In the genomic region with DNA sequence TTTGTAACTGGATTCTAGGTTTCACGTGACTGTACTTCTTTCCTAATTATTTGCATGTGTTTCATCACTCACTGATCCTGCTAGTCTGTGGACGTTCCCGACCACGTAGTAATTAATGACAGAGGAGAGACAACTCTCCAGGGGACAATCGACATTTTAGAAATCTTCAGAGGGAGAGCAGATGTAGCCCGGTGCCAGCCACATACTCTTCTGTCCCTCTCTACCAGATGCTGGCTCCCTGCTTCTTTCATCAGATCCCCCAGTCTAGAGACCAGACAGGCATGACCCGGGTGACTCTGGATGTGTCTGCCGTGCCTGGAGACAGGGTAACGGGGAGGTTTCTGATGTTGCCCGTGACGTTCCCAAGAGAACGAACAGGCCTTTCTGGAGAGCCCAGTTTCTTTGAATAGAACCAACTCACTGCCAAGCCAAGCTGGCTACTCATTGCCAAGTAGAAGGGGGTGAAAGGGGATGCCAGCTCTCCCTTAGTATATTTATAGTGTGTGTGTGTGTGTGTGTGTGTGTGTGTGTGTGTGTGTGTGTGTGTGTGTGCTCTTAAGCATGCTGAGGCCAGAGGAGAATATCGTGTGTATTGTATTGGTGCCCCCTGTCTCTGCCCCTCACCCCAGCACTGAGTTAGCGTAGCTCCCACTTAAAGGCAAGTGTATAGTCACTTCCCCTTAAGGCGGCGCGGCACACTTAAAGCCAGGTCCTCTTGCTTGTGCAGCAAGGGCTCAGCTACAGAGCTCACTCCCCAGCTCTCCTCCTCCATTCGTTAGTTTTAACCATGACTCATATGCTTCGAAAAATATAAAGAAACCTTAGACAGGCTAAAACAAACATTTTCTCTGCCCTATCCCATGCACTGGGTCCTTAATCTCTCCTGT, we compare ENCODE assay signal across 8 mouse cellular contexts.
DNase-seq lines count a peak whose midpoint lies in the region; ATAC-seq and TF ChIP-seq lines count a peak whose summit lies in the region.

No protein-coding gene starts in this region.

- H3K9me3 ChIP-seq in midbrain, embryonic 13.5 days: no peaks in the 10 kb centered on the region
- no peaks in the 10 kb centered on the region for H3K9me3 ChIP-seq in midbrain, embryonic 10.5 days (replicated peaks)
- no peaks in the 10 kb centered on the region for H3K9me3 ChIP-seq in limb, embryonic 10.5 days (replicated peaks)
- H3K9me3 ChIP-seq in stomach, postnatal 0 days (ENCODE audit: control insufficient read depth, low read length): no peaks in the 10 kb centered on the region

- WGBS in midbrain, embryonic 13.5 days: 73% methylated on average over 19 of the region's 19 CpGs
- 73% methylated on average over 19 of the region's 19 CpGs for WGBS in midbrain, embryonic 10.5 days
- WGBS in limb, embryonic 10.5 days: 34% methylated on average over 19 of the region's 19 CpGs
- WGBS in stomach, postnatal 0 days: 44% methylated on average over 19 of the region's 19 CpGs

- no peak overlapping the region for H3K4me2 ChIP-seq in midbrain, embryonic 13.5 days (replicated peaks)
- H3K4me2 ChIP-seq in stomach, postnatal 0 days (replicated peaks; ENCODE audit: low read depth): no peak overlapping the region

- no peaks in the 10 kb centered on the region for H3K4me1 ChIP-seq in midbrain, embryonic 13.5 days (replicated peaks)
- H3K4me1 ChIP-seq in midbrain, embryonic 10.5 days: peaks cover 8% of the 10 kb centered on the region; the same call in 1 of the 2 replicates
- H3K4me1 ChIP-seq in limb, embryonic 10.5 days: peaks cover 34% of the 10 kb centered on the region
- no peaks in the 10 kb centered on the region for H3K4me1 ChIP-seq in stomach, postnatal 0 days (replicated peaks; ENCODE audit: control insufficient read depth, insufficient read depth)

- ATAC-seq in midbrain, embryonic 13.5 days: peak; percentile 63
- peak; percentile 54; the same call in 1 of the 2 replicates for ATAC-seq in stomach, postnatal 0 days (ENCODE audit: low FRiP score, low TSS enrichment)

- TF ChIP-seq EP300 in stomach, postnatal 0 days (optimal IDR thresholded peaks at IDR 0.05): no peak

- DNase-seq in adrenal gland, adult 8-10 months: peak; percentile 13
- DNase-seq in adrenal gland, postnatal 4 days (ENCODE audit: low spot score in 2 of 2): no peak
- DNase-seq in midbrain, embryonic 10.5 days (ENCODE audit: low spot score): no peak
- DNase-seq in gastrocnemius, adult 8-10 months (ENCODE audit: low spot score in 2 of 2): peak; percentile 61 to 71
- DNase-seq in limb, embryonic 10.5 days (ENCODE audit: low spot score): peak; percentile 54
- peak; percentile 32 for DNase-seq in stomach, postnatal 0 days (ENCODE audit: low spot score)
- no peak for DNase-seq in spleen, postnatal 10 days (ENCODE audit: low spot score in 2 of 2)

- peaks cover 9% of the 10 kb centered on the region for H3K36me3 ChIP-seq in midbrain, embryonic 13.5 days
- H3K36me3 ChIP-seq in midbrain, embryonic 10.5 days: peaks cover 12% of the 10 kb centered on the region
- peaks cover 15% of the 10 kb centered on the region for H3K36me3 ChIP-seq in limb, embryonic 10.5 days
- H3K36me3 ChIP-seq in stomach, postnatal 0 days (ENCODE audit: control insufficient read depth, insufficient read depth, low read length): no peaks in the 10 kb centered on the region

- no peak overlapping the region for H3K9ac ChIP-seq in midbrain, embryonic 13.5 days (replicated peaks)
- no peak overlapping the region for H3K9ac ChIP-seq in stomach, postnatal 0 days (ENCODE audit: low read length)

- no peak for TF ChIP-seq CTCF in stomach, postnatal 0 days (IDR thresholded peaks at IDR 0.05; ENCODE audit: low read depth)

- no peaks in the 10 kb centered on the region for H3K27me3 ChIP-seq in midbrain, embryonic 13.5 days
- H3K27me3 ChIP-seq in midbrain, embryonic 10.5 days (ENCODE audit: low read depth, poor library complexity, severe bottlenecking): no peaks in the 10 kb centered on the region
- H3K27me3 ChIP-seq in limb, embryonic 10.5 days (ENCODE audit: low read depth, poor library complexity, severe bottlenecking): no peaks in the 10 kb centered on the region
- H3K27me3 ChIP-seq in stomach, postnatal 0 days (ENCODE audit: control insufficient read depth, insufficient read depth, low read length): no peaks in the 10 kb centered on the region

- H3K27ac ChIP-seq in midbrain, embryonic 13.5 days: peak overlapping the region; percentile 19; the same call in 1 of the 2 replicates
- H3K27ac ChIP-seq in midbrain, embryonic 10.5 days (replicated peaks): no peak overlapping the region
- peak overlapping the region; percentile 71 for H3K27ac ChIP-seq in limb, embryonic 10.5 days
- no peak overlapping the region for H3K27ac ChIP-seq in stomach, postnatal 0 days (replicated peaks)

- no peak overlapping the region for H3K4me3 ChIP-seq in midbrain, embryonic 13.5 days (replicated peaks)
- no peak overlapping the region for H3K4me3 ChIP-seq in midbrain, embryonic 10.5 days
- peak overlapping the region; percentile 22; the same call in 1 of the 2 replicates for H3K4me3 ChIP-seq in limb, embryonic 10.5 days
- H3K4me3 ChIP-seq in stomach, postnatal 0 days (ENCODE audit: low read depth, low read length): no peak overlapping the region

Comparison
In these comparisons a context has a peak if more than half of its experiments do, and no peak if none do; other contexts are left out.
1. DNase-seq: peak in adrenal gland, adult 8-10 months (single experiment), gastrocnemius, adult 8-10 months (2 of 2), limb, embryonic 10.5 days (single experiment) and stomach, postnatal 0 days (single experiment); none in adrenal gland, postnatal 4 days (0 of 2), midbrain, embryonic 10.5 days (single experiment) and spleen, postnatal 10 days (0 of 2).
2. H3K27ac ChIP-seq: peak in midbrain, embryonic 13.5 days (single experiment) and limb, embryonic 10.5 days (single experiment); none in midbrain, embryonic 10.5 days (single experiment) and stomach, postnatal 0 days (single experiment).